In the genomic region with DNA sequence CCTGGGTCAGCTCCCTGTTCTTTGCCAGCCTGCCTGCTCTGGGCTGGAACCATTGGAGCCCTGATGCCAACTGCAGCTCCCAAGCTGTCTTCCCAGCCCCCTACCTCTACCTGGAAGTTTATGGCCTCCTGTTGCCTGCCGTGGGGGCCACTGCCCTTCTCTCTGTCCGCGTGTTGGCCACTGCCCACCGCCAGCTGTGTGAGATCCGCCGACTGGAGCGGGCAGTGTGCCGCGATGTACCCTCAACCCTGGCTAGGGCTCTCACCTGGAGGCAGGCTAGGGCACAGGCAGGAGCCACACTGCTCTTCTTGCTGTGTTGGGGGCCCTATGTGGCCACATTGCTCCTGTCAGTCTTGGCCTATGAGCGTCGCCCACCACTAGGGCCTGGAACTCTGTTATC, we compare ENCODE assay signal across 14 mouse cellular contexts. TPM values are rescaled to one million over a fixed set of nuclear protein-coding genes. Genes with fewer than 3 reads are reported as not detected.
"Had no signal": no experiment of that assay in that cellular context is flagged by ENCODE, and none has a peak within 500 bp of the region (broad histone marks: within the 10 kb centered on the region; RNA-seq: fewer than 3 reads in every experiment).

No protein-coding gene starts in this region.

- H3K27ac ChIP-seq: kidney, postnatal 0 days; limb, embryonic 13.5 days; liver, embryonic 14.5 days; midbrain, embryonic 10.5 days; neural tube, embryonic 13.5 days had no signal

- H3K4me2 ChIP-seq: limb, embryonic 13.5 days; neural tube, embryonic 13.5 days had no signal

- H3K9me3 ChIP-seq: limb, embryonic 13.5 days; midbrain, embryonic 10.5 days; neural tube, embryonic 13.5 days had no signal

- H3K9ac ChIP-seq: limb, embryonic 13.5 days; liver, embryonic 14.5 days; neural tube, embryonic 13.5 days had no signal

- DNase-seq: kidney, adult 9 months; left cerebral cortex, postnatal 4 days; lung, adult 2 months; lung, postnatal 10 days; lung, postnatal 4 days; midbrain, embryonic 14.5 days; right cerebral cortex, postnatal 14 days; thymus, adult 18-20 months; thymus, postnatal 14 days had no signal

- H3K4me3 ChIP-seq: limb, embryonic 13.5 days; midbrain, embryonic 10.5 days; neural tube, embryonic 13.5 days had no signal

- H3K27me3 ChIP-seq: limb, embryonic 13.5 days; neural tube, embryonic 13.5 days had no signal

RNA-seq across cellular contexts. Expression of a gene that starts 0.6 kb away (rescaled TPM):
- polyA plus RNA-seq: neural tube, embryonic 13.5 days had no signal
